10 mouse cellular contexts compared by ENCODE assay signal in genomic region chr10:69306205-69306604, GRCm38 (mm10). TPM values are rescaled to one million over a fixed set of nuclear protein-coding genes. Genes with fewer than 3 reads are reported as not detected.
DNase-seq lines count a peak whose midpoint lies in the region; ATAC-seq and TF ChIP-seq lines count a peak whose summit lies in the region.
"Had no signal": no experiment of that assay in that cellular context is flagged by ENCODE, and none has a peak within 500 bp of the region (broad histone marks: within the 10 kb centered on the region; RNA-seq: fewer than 3 reads in every experiment).

No protein-coding gene starts in this region.

- peak; percentile 38 for TF ChIP-seq RAD21 in CH12.LX (IDR thresholded peaks at IDR 0.05; ENCODE audit: low read depth, low read length)

- no peaks in the 10 kb centered on the region for H3K27me3 ChIP-seq in hindbrain, embryonic 11.5 days (ENCODE audit: control insufficient read depth, insufficient read depth, low read length)
- no peaks in the 10 kb centered on the region for H3K27me3 ChIP-seq in hindbrain, embryonic 13.5 days
- no peaks in the 10 kb centered on the region for H3K27me3 ChIP-seq in CH12.LX (replicated peaks)
- H3K27me3 ChIP-seq in intestine, embryonic 16.5 days (replicated peaks; ENCODE audit: control insufficient read depth, insufficient read depth, low read length): no peaks in the 10 kb centered on the region
- H3K27me3 ChIP-seq in stomach, embryonic 15.5 days (replicated peaks): no peaks in the 10 kb centered on the region
- H3K27me3 ChIP-seq: embryonic facial prominence, embryonic 13.5 days; limb, embryonic 12.5 days had no signal

- H3K4me1 ChIP-seq in hindbrain, embryonic 11.5 days (replicated peaks; ENCODE audit: control insufficient read depth, insufficient read depth, low read length): no peaks in the 10 kb centered on the region
- no peaks in the 10 kb centered on the region for H3K4me1 ChIP-seq in hindbrain, embryonic 13.5 days (replicated peaks)
- peaks cover 3 to 19% of the 10 kb centered on the region in 2 experiments; a peak in 2 of 4 replicates for H3K4me1 ChIP-seq in CH12.LX (ENCODE audit: control insufficient read depth in 1 of 2, insufficient read depth in 2 of 2)
- H3K4me1 ChIP-seq in intestine, embryonic 16.5 days (ENCODE audit: control insufficient read depth, insufficient read depth, low read length): peaks cover 9% of the 10 kb centered on the region
- no peaks in the 10 kb centered on the region for H3K4me1 ChIP-seq in lung, adult 2 months (ENCODE audit: control insufficient read depth, insufficient read depth, low read length)
- peaks cover 19% of the 10 kb centered on the region for H3K4me1 ChIP-seq in stomach, embryonic 15.5 days

- TF ChIP-seq EP300 in CH12.LX (IDR thresholded peaks at IDR 0.05; ENCODE audit: low read length): no peak

- dilution Hi-C loops in CH12.LX (cut with MboI; ENCODE audit: extremely low pct_ligation_motif_present, extremely low pct_unique_long_range_greater_than_20kb, low sequenced_read_pairs): no loop called here

- no peak overlapping the region for H3K4me2 ChIP-seq in hindbrain, embryonic 11.5 days (replicated peaks; ENCODE audit: low read depth, low read length)
- H3K4me2 ChIP-seq in hindbrain, embryonic 13.5 days: no peak overlapping the region
- no peak overlapping the region for H3K4me2 ChIP-seq in CH12.LX (ENCODE audit: insufficient read depth, low read depth, poor library complexity, severe bottlenecking)
- peak overlapping the region; percentile 37 for H3K4me2 ChIP-seq in intestine, embryonic 16.5 days (ENCODE audit: low read depth, low read length)
- H3K4me2 ChIP-seq in stomach, embryonic 15.5 days: 0 out of 2 replicates have a peak overlapping the region, but pooled peaks have one; percentile 2
- H3K4me2 ChIP-seq: embryonic facial prominence, embryonic 13.5 days; limb, embryonic 12.5 days had no signal

- no peak for TF ChIP-seq POLR2A in CH12.LX (IDR thresholded peaks at IDR 0.05; ENCODE audit: low read depth, low read length)
- no peak for TF ChIP-seq POLR2A in lung, adult 2 months (IDR thresholded peaks at IDR 0.05; ENCODE audit: borderline replicate concordance, extremely low read depth, low read depth, low read length)

- ATAC-seq in hindbrain, embryonic 11.5 days (ENCODE audit: low FRiP score): no peak
- no peak for ATAC-seq in hindbrain, embryonic 13.5 days (ENCODE audit: low FRiP score)
- ATAC-seq in intestine, embryonic 16.5 days: no peak
- no peak for ATAC-seq in stomach, embryonic 15.5 days (ENCODE audit: insufficient read depth, low FRiP score, low read depth)
- ATAC-seq in activated CD4-positive, CD25-positive, alpha-beta regulatory T cell, adult 4 months: no peak

- peak; percentile 49 for DNase-seq in hindbrain, embryonic 11.5 days (ENCODE audit: low spot score)
- DNase-seq in CH12.LX (ENCODE audit: extremely low read depth): peak; percentile 54
- peak; percentile 52 to 70 for DNase-seq in adrenal gland, postnatal 36 days
- peak; percentile 62 for DNase-seq in lung, adult 2 months

- H3K79me2 ChIP-seq in CH12.LX (replicated peaks; ENCODE audit: control insufficient read depth, extremely low read depth, insufficient read depth, poor library complexity, severe bottlenecking): no peaks in the 10 kb centered on the region

- H3K27ac ChIP-seq in hindbrain, embryonic 11.5 days (ENCODE audit: low read depth, low read length): no peak overlapping the region
- H3K27ac ChIP-seq in hindbrain, embryonic 13.5 days: no peak overlapping the region
- H3K27ac ChIP-seq in CH12.LX (ENCODE audit: insufficient read depth, low read depth): no peak overlapping the region
- H3K27ac ChIP-seq in intestine, embryonic 16.5 days (ENCODE audit: low read length): peak overlapping the region; percentile 20; the same call in 1 of the 2 replicates
- 0 out of 2 replicates have a peak overlapping the region, but pooled peaks have one; percentile 26 for H3K27ac ChIP-seq in stomach, embryonic 15.5 days
- H3K27ac ChIP-seq: embryonic facial prominence, embryonic 13.5 days; limb, embryonic 12.5 days had no signal

- H3K4me3 ChIP-seq in hindbrain, embryonic 11.5 days (ENCODE audit: low read depth, low read length): no peak overlapping the region
- H3K4me3 ChIP-seq in hindbrain, embryonic 13.5 days: no peak overlapping the region
- H3K4me3 ChIP-seq in CH12.LX (replicated peaks in 1 of 3; ENCODE audit: low read depth in 2 of 3, low read length in 2 of 3, poor library complexity in 1 of 3): no peak overlapping the region
- no peak overlapping the region for H3K4me3 ChIP-seq in intestine, embryonic 16.5 days (ENCODE audit: low read length)
- no peak overlapping the region for H3K4me3 ChIP-seq in lung, adult 2 months (replicated peaks; ENCODE audit: extremely low read depth, low read depth, low read length)
- no peak overlapping the region for H3K4me3 ChIP-seq in stomach, embryonic 15.5 days (replicated peaks)
- H3K4me3 ChIP-seq: embryonic facial prominence, embryonic 13.5 days; limb, embryonic 12.5 days had no signal

- 64% methylated on average over 14 of the region's 14 CpGs for WGBS in hindbrain, embryonic 11.5 days
- WGBS in hindbrain, embryonic 13.5 days: 62% methylated on average over 14 of the region's 14 CpGs
- 41% methylated on average over 14 of the region's 14 CpGs for WGBS in intestine, embryonic 16.5 days
- WGBS in lung, adult 2 months: 39% methylated on average over 14 of the region's 14 CpGs
- 45% methylated on average over 14 of the region's 14 CpGs for WGBS in stomach, embryonic 15.5 days

- in situ Hi-C loops in CH12.LX (cut with MboI; ENCODE audit: low pct_ligation_motif_present, low pct_unique_long_range_greater_than_20kb, low sequenced_read_pairs): loop anchor here (5.0 to 25.0 kb wide), 4 partner anchors 119 to 519 kb away; no protein-coding TSS in a partner anchor

- no peaks in the 10 kb centered on the region for H3K9me3 ChIP-seq in hindbrain, embryonic 11.5 days (ENCODE audit: control insufficient read depth, low read length)
- no peaks in the 10 kb centered on the region for H3K9me3 ChIP-seq in hindbrain, embryonic 13.5 days
- no peaks in the 10 kb centered on the region for H3K9me3 ChIP-seq in CH12.LX (replicated peaks; ENCODE audit: low read length)
- H3K9me3 ChIP-seq in intestine, embryonic 16.5 days (ENCODE audit: control insufficient read depth, low read length): no peaks in the 10 kb centered on the region
- no peaks in the 10 kb centered on the region for H3K9me3 ChIP-seq in stomach, embryonic 15.5 days
- H3K9me3 ChIP-seq: embryonic facial prominence, embryonic 13.5 days; limb, embryonic 12.5 days had no signal

- H3K36me3 ChIP-seq in hindbrain, embryonic 11.5 days (ENCODE audit: control insufficient read depth, insufficient read depth, low read length): no peaks in the 10 kb centered on the region
- no peaks in the 10 kb centered on the region for H3K36me3 ChIP-seq in hindbrain, embryonic 13.5 days
- no peaks in the 10 kb centered on the region for H3K36me3 ChIP-seq in CH12.LX (replicated peaks in 1 of 2; ENCODE audit: control insufficient read depth in 1 of 2, insufficient read depth in 1 of 2, low read length in 1 of 2)
- no peaks in the 10 kb centered on the region for H3K36me3 ChIP-seq in intestine, embryonic 16.5 days (ENCODE audit: control insufficient read depth, insufficient read depth, low read length)
- H3K36me3 ChIP-seq in stomach, embryonic 15.5 days: no peaks in the 10 kb centered on the region
- H3K36me3 ChIP-seq: embryonic facial prominence, embryonic 13.5 days; limb, embryonic 12.5 days had no signal

- TF ChIP-seq CTCF in CH12.LX (conservative IDR thresholded peaks at IDR 0.05 in 1 of 2, IDR thresholded peaks at IDR 0.05 in 1 of 2; ENCODE audit: low read depth in 2 of 2, low read length in 2 of 2): peak; percentile 85 to 96
- TF ChIP-seq CTCF in lung, adult 2 months (IDR thresholded peaks at IDR 0.05; ENCODE audit: insufficient read depth, low read length): peak; percentile 78

- H3K9ac ChIP-seq in hindbrain, embryonic 11.5 days (ENCODE audit: low read depth, low read length): no peak overlapping the region
- no peak overlapping the region for H3K9ac ChIP-seq in hindbrain, embryonic 13.5 days
- H3K9ac ChIP-seq in CH12.LX (ENCODE audit: insufficient read depth, low read depth): no peak overlapping the region
- H3K9ac ChIP-seq in intestine, embryonic 16.5 days (ENCODE audit: low read depth, low read length): no peak overlapping the region
- H3K9ac ChIP-seq in stomach, embryonic 15.5 days: no peak overlapping the region
- H3K9ac ChIP-seq: embryonic facial prominence, embryonic 13.5 days; limb, embryonic 12.5 days had no signal

TF ChIP-seq in CH12.LX, 34 proteins besides CTCF, POLR2A, EP300 and RAD21:
- TF ChIP-seq NRF1 (IDR thresholded peaks at IDR 0.05; ENCODE audit: low read depth, low read length) (no peak), MYC (IDR thresholded peaks at IDR 0.05; ENCODE audit: low read depth, low read length) (0 out of 2 replicates have a peak, but pooled peaks have one; percentile 28), E2F4 (IDR thresholded peaks at IDR 0.05; ENCODE audit: insufficient replicate concordance, low read depth, low read length) (no peak), ZNF384 (IDR thresholded peaks at IDR 0.05; ENCODE audit: low read depth, low read length) (peak; percentile 60), SMC3 (IDR thresholded peaks at IDR 0.05; ENCODE audit: low read depth, low read length) (peak; percentile 72)
TF ChIP-seq in CH12.LX: peak in this region for 3.

RNA-seq across cellular contexts. Expression of gene Cdk1, which starts 46.5 kb away (rescaled TPM):
- polyA plus RNA-seq in hindbrain, embryonic 11.5 days (2014; fragmentation: Nextera tagmentation; extraction: Ambion mirVana): 348 and 387 TPM in 2 replicates
- 99.4 and 113 TPM in 2 replicates for polyA plus RNA-seq in hindbrain, embryonic 13.5 days (2015; fragmentation: Nextera tagmentation; extraction: Ambion mirVana)
- 244 and 294 TPM in 2 replicates for total RNA-seq in CH12.LX (2012; rRNA removed)
- 768 and 838 TPM in 2 replicates for total RNA-seq in CH12.LX (2014; rRNA removed)
- polyA plus RNA-seq in CH12.LX (2012; ENCODE audit: insufficient read length, low read depth): 203 and 221 TPM in 2 replicates
- total RNA-seq in adrenal gland, postnatal 36 days (2021): 10 to 100 TPM; 12.6 to 12.9 TPM
- 339 and 377 TPM in 2 replicates for polyA plus RNA-seq in intestine, embryonic 16.5 days (2015; fragmentation: Nextera tagmentation; extraction: Ambion mirVana)
- polyA plus RNA-seq in lung, adult 2 months (2012; rRNA removed): 2.9 and 5.8 TPM in 2 replicates
- 411 and 449 TPM in 2 replicates for polyA plus RNA-seq in stomach, embryonic 15.5 days (2015; fragmentation: Nextera tagmentation; extraction: Ambion mirVana)
- polyA plus RNA-seq in activated CD4-positive, CD25-positive, alpha-beta regulatory T cell, adult 4 months (2017; shearing (Covaris generic)): 10 to 100 TPM; 38.3 to 42.9 TPM

Comparison
In these comparisons a context has a peak if more than half of its experiments do, and no peak if none do; other contexts are left out.
1. H3K27ac ChIP-seq: peak in intestine, embryonic 16.5 days (single experiment) and stomach, embryonic 15.5 days (single experiment); none in hindbrain, embryonic 11.5 days (single experiment), hindbrain, embryonic 13.5 days (single experiment) and CH12.LX (single experiment).
2. H3K4me2 ChIP-seq: peak in intestine, embryonic 16.5 days (single experiment) and stomach, embryonic 15.5 days (single experiment); none in hindbrain, embryonic 11.5 days (single experiment), hindbrain, embryonic 13.5 days (single experiment) and CH12.LX (single experiment).
3. Peak in every context shown above with its lines, with median percentiles within 50 percentile points of each other: DNase-seq.